Mouse (Mus musculus): ENCODE data around the gene Enah. TPM values are rescaled to one million over a fixed set of nuclear protein-coding genes. Genes with fewer than 3 reads are reported as not detected.
A peak's percentile ranks its signal among the peaks of the same experiment; 100 is the strongest.

Enah gene
- 28.0 and 35.6 TPM in 2 replicates for polyA plus RNA-seq (2015; fragmentation: Nextera tagmentation; extraction: Ambion mirVana)

- Histone ChIP-seq H3K9ac (replicated peaks; ENCODE audit: low read depth, low read length) (peak within 1 kb of the TSS; percentile 94), H3K9me3 (ENCODE audit: control insufficient read depth, low read length) (no peaks in the 10 kb centered on the region), H3K36me3 (ENCODE audit: control insufficient read depth, insufficient read depth) (no peaks in the 10 kb centered on the region), H3K27ac (ENCODE audit: low read length) (peak within 1 kb of the TSS; percentile 98), H3K4me3 (replicated peaks; ENCODE audit: low read length) (peak within 1 kb of the TSS; percentile 79), H3K27me3 (replicated peaks; ENCODE audit: control insufficient read depth, insufficient read depth, low read length) (no peaks in the 10 kb centered on the region), H3K4me1 (replicated peaks; ENCODE audit: control insufficient read depth, insufficient read depth, low read length) (peaks cover 21% of the 10 kb centered on the region), H3K4me2 (ENCODE audit: low read length) (peak within 1 kb of the TSS; percentile 74)
- peak; percentile 80 for ATAC-seq
- under 1% methylated on average over 58 of the region's 109 CpGs for WGBS
Measured at GRCm38 (mm10) chr1:182019926-182020801, at the start of gene Enah. TSS of gene Enah (minus strand) at chr1:182019990.

DNA sequence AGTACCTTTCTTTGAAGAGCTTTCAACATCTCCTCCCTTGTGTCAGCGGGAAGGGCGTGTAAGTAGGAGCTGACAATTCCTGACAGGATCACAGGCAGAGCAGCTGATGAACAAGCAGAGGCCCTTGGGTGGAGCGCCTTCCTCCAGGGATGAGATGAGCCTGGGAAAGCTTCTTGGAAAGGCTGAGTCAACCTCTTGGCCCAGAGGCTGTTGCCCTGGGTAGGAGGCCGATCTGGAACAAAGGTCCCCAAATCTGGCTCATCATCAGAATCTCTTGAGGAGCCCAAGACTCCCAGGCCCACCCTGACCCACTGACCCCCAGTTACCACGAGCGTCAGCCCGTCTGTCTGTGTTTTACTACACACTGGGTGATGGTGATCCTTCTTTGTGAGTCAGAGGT is 48.3 kb upstream of the Enah start:
- no peaks in the 10 kb centered on the region for H3K9me3 ChIP-seq (ENCODE audit: control insufficient read depth, low read length)
- H3K4me1 ChIP-seq (replicated peaks; ENCODE audit: control insufficient read depth, insufficient read depth, low read length) = no peaks in the 10 kb centered on the region
- WGBS = 85% methylated on average over 7 of the region's 7 CpGs

DNA sequence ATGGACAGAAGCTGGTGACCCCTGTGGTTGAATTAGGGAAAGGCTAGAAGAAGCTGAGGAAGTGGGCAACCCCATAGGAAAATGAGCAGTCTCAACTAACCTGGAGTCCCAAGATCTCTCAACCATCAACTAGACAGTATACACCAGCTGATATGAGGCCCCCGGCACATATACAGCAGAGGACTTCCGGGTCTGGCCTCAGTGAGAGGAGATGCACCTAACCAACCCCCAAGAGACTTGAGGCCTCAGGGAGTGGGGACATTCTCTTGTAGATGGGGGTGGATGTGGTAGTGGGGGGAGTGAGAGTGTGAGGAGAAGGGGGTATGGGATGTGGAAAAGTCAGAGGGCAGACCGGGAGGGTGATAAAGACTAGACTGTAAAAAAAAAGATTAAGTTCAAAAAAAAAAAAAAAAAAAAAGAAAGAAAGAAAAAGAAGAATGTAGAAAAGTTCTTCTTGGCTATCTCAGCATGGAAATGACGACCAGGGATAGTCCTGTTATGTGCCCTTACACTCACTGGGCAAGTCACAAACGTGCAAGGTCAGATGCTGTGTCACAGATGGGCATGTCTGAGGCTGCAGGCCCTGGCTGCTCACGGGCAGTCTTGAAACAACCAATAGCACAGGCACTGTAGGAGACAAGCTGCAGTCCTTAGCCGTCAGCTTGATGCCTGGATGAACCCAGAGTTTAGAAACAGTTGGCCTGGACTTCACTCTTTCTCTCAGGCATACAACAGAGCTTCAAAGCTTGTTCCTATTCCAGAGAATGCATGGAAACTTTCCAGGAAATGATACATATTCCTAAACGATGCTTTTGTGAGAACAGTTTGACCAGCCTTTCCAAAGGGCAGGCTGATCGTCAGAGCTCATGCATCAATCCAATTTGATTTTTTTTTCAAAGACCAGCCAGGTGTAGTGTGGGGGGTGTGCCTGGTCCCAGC is 47.0 kb upstream of the Enah start:
- Histone ChIP-seq H3K36me3 (ENCODE audit: control insufficient read depth, insufficient read depth) (no peaks in the 10 kb centered on the region), H3K27ac (ENCODE audit: low read length) (no peak overlapping the region), H3K27me3 (replicated peaks; ENCODE audit: control insufficient read depth, insufficient read depth, low read length) (no peaks in the 10 kb centered on the region), H3K9me3 (ENCODE audit: control insufficient read depth, low read length) (no peaks in the 10 kb centered on the region), H3K4me1 (replicated peaks; ENCODE audit: control insufficient read depth, insufficient read depth, low read length) (no peaks in the 10 kb centered on the region), H3K4me3 (replicated peaks; ENCODE audit: low read length) (no peak overlapping the region), H3K9ac (replicated peaks; ENCODE audit: low read depth, low read length) (no peak overlapping the region), H3K4me2 (ENCODE audit: low read length) (no peak overlapping the region)
- WGBS = 76% methylated on average over 9 of the region's 9 CpGs
- ATAC-seq = no peak

More for the DNA sequence above, 48.3 kb upstream of the Enah start:
- no peak for ATAC-seq
- H3K4me3 ChIP-seq (replicated peaks; ENCODE audit: low read length) = no peak overlapping the region
- no peaks in the 10 kb centered on the region for H3K36me3 ChIP-seq (ENCODE audit: control insufficient read depth, insufficient read depth)
- H3K27ac ChIP-seq (ENCODE audit: low read length) = no peak overlapping the region
- no peak overlapping the region for H3K9ac ChIP-seq (replicated peaks; ENCODE audit: low read depth, low read length)
- no peaks in the 10 kb centered on the region for H3K27me3 ChIP-seq (replicated peaks; ENCODE audit: control insufficient read depth, insufficient read depth, low read length)
- no peak overlapping the region for H3K4me2 ChIP-seq (ENCODE audit: low read length)

GRCm38 (mm10) chr1:182063716-182064115 is 43.9 kb upstream of the Enah start:
- no peaks in the 10 kb centered on the region for H3K27me3 ChIP-seq (replicated peaks; ENCODE audit: control insufficient read depth, insufficient read depth, low read length)
- 78% methylated on average over 8 of the region's 8 CpGs for WGBS
- no peak overlapping the region for H3K4me3 ChIP-seq (replicated peaks; ENCODE audit: low read length)
- H3K27ac ChIP-seq (ENCODE audit: low read length) = no peak overlapping the region
- no peak for ATAC-seq
- no peak overlapping the region for H3K9ac ChIP-seq (replicated peaks; ENCODE audit: low read depth, low read length)
- no peaks in the 10 kb centered on the region for H3K4me1 ChIP-seq (replicated peaks; ENCODE audit: control insufficient read depth, insufficient read depth, low read length)
- H3K36me3 ChIP-seq (ENCODE audit: control insufficient read depth, insufficient read depth) = no peaks in the 10 kb centered on the region
- no peak overlapping the region for H3K4me2 ChIP-seq (ENCODE audit: low read length)
- no peaks in the 10 kb centered on the region for H3K9me3 ChIP-seq (ENCODE audit: control insufficient read depth, low read length)

DNA sequence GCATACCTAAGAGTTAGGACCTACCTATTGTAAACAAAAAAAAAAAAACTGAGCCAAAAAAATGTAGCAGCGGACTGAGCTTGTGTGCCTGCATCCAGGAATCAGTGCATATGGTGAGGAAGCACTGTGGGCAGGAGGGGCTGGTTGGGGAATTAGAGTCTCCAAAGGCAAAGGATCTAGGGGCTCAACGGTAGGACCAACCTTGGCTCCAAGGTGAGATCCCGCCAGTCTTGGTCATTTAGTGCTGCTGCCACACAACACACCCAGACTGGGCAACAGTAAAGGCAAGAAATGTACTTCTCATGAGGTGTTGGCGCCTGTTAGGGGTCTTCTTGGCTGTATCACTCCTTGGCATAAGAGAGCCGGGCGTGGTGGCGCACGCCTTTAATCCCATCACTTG is 43.0 kb upstream of the Enah start:
- Histone ChIP-seq H3K27me3 (replicated peaks; ENCODE audit: control insufficient read depth, insufficient read depth, low read length) (no peaks in the 10 kb centered on the region), H3K27ac (ENCODE audit: low read length) (no peak overlapping the region), H3K36me3 (ENCODE audit: control insufficient read depth, insufficient read depth) (no peaks in the 10 kb centered on the region), H3K9me3 (ENCODE audit: control insufficient read depth, low read length) (no peaks in the 10 kb centered on the region), H3K9ac (replicated peaks; ENCODE audit: low read depth, low read length) (no peak overlapping the region), H3K4me2 (ENCODE audit: low read length) (no peak overlapping the region), H3K4me1 (replicated peaks; ENCODE audit: control insufficient read depth, insufficient read depth, low read length) (no peaks in the 10 kb centered on the region), H3K4me3 (replicated peaks; ENCODE audit: low read length) (no peak overlapping the region)
- WGBS = 97% methylated on average over 8 of the region's 8 CpGs
- no peak for ATAC-seq

DNA sequence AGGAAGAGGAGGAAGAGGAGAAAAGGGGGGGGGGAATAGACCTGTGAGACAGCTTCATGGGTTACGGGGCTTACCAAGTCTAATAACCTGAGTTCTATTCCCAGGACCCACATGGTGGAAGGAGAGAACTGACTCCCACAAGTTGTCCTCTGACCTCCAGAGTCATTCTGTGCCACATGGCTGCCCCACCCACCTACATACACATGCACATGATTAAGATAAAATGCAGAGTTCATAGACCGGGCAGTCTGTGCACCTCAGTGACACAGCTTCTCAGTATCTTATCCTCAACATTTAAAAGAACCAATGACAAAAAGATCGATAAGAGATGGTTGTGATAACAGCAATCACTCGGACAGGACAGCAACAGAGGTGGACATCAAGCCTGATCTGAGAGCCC is 41.4 kb upstream of the Enah start:
- H3K4me3 ChIP-seq (replicated peaks; ENCODE audit: low read length) = no peak overlapping the region
- no peaks in the 10 kb centered on the region for H3K9me3 ChIP-seq (ENCODE audit: control insufficient read depth, low read length)
- no peak overlapping the region for H3K27ac ChIP-seq (ENCODE audit: low read length)
- no peak overlapping the region for H3K4me2 ChIP-seq (ENCODE audit: low read length)
- H3K4me1 ChIP-seq (replicated peaks; ENCODE audit: control insufficient read depth, insufficient read depth, low read length) = no peaks in the 10 kb centered on the region
- H3K9ac ChIP-seq (replicated peaks; ENCODE audit: low read depth, low read length) = no peak overlapping the region
- H3K36me3 ChIP-seq (ENCODE audit: control insufficient read depth, insufficient read depth) = no peaks in the 10 kb centered on the region
- H3K27me3 ChIP-seq (replicated peaks; ENCODE audit: control insufficient read depth, insufficient read depth, low read length) = no peaks in the 10 kb centered on the region
- ATAC-seq = no peak
- WGBS = 94% methylated on average over 4 of the region's 4 CpGs

DNA sequence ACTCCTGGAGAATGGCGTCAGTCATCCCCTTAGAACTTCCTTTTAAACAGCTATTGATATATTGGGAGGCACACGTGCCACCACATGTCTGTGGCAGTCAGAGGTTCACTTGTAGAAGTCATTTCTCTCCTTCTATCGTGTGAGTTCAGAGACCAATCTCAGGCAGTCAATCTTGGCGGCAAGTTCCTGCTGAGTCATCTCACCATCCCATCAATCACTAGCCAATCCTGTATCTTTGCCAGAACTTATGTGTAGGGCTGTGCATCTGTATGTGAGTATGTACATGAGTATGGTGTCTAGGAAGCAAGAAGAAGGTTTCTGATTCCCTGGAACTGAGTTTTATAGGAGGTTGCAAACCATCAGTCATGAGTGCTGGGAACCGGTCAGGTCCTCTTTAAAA is 40.0 kb upstream of the Enah start:
- Histone ChIP-seq H3K4me1 (replicated peaks; ENCODE audit: control insufficient read depth, insufficient read depth, low read length) (no peaks in the 10 kb centered on the region), H3K27me3 (replicated peaks; ENCODE audit: control insufficient read depth, insufficient read depth, low read length) (no peaks in the 10 kb centered on the region), H3K27ac (ENCODE audit: low read length) (no peak overlapping the region), H3K9me3 (ENCODE audit: control insufficient read depth, low read length) (no peaks in the 10 kb centered on the region), H3K36me3 (ENCODE audit: control insufficient read depth, insufficient read depth) (no peaks in the 10 kb centered on the region), H3K9ac (replicated peaks; ENCODE audit: low read depth, low read length) (no peak overlapping the region), H3K4me2 (ENCODE audit: low read length) (no peak overlapping the region), H3K4me3 (replicated peaks; ENCODE audit: low read length) (no peak overlapping the region)
- no peak for ATAC-seq
- WGBS = 86% methylated on average over 5 of the region's 5 CpGs

DNA sequence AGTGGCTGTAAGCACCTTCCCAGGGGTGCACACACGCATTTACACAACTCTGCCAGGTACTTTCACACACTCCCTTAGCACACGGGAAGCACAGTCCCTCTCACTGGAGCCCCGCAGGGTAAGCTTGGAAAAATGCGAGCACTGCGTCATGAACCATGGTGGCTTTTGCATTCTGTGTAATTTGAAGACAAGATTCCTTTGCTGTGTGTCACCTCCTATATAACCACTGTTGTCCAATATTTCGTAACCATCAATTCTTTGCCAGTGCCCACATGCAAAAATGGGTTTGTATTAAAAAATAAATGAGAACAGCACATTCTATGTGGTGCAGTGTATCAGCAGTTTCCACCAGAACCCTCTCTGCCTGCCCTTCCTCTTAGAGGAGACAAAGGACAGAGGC is 38.2 kb upstream of the Enah start:
- no peak for ATAC-seq
- H3K4me3 ChIP-seq (replicated peaks; ENCODE audit: low read length) = no peak overlapping the region
- no peak overlapping the region for H3K9ac ChIP-seq (replicated peaks; ENCODE audit: low read depth, low read length)
- peaks cover 3% of the 10 kb centered on the region; the same call in 1 of the 2 replicates for H3K4me1 ChIP-seq (replicated peaks; ENCODE audit: control insufficient read depth, insufficient read depth, low read length)
- no peaks in the 10 kb centered on the region for H3K9me3 ChIP-seq (ENCODE audit: control insufficient read depth, low read length)
- H3K36me3 ChIP-seq (ENCODE audit: control insufficient read depth, insufficient read depth) = no peaks in the 10 kb centered on the region
- no peak overlapping the region for H3K4me2 ChIP-seq (ENCODE audit: low read length)
- 85% methylated on average over 6 of the region's 6 CpGs for WGBS
- H3K27ac ChIP-seq (ENCODE audit: low read length) = no peak overlapping the region
- no peaks in the 10 kb centered on the region for H3K27me3 ChIP-seq (replicated peaks; ENCODE audit: control insufficient read depth, insufficient read depth, low read length)

GRCm38 (mm10) chr1:182055122-182055521 is 35.3 kb upstream of the Enah start:
- Histone ChIP-seq H3K27me3 (replicated peaks; ENCODE audit: control insufficient read depth, insufficient read depth, low read length) (no peaks in the 10 kb centered on the region), H3K27ac (ENCODE audit: low read length) (no peak overlapping the region), H3K4me2 (ENCODE audit: low read length) (no peak overlapping the region), H3K9ac (replicated peaks; ENCODE audit: low read depth, low read length) (no peak overlapping the region), H3K4me1 (replicated peaks; ENCODE audit: control insufficient read depth, insufficient read depth, low read length) (peaks cover 6% of the 10 kb centered on the region; the same call in 1 of the 2 replicates), H3K36me3 (ENCODE audit: control insufficient read depth, insufficient read depth) (no peaks in the 10 kb centered on the region), H3K9me3 (ENCODE audit: control insufficient read depth, low read length) (no peaks in the 10 kb centered on the region), H3K4me3 (replicated peaks; ENCODE audit: low read length) (no peak overlapping the region)
- WGBS = 72% methylated on average over 9 of the region's 9 CpGs
- ATAC-seq = no peak

All from forebrain, embryonic 16.5 days (tissue).